Mouse (Mus musculus): Measurements from ENCODE around the gene Prkar1b. TPM values are rescaled to one million over a fixed set of nuclear protein-coding genes. Genes with fewer than 3 reads are reported as not detected.

Gene Prkar1b
- polyA plus RNA-seq, 1 experiment: 1.3 TPM

GRCm38 (mm10) chr5:139010649-139011048 lies 139.2 kb downstream of the Prkar1b start:
- H3K4me3 ChIP-seq: no peak overlapping the region
- H3ac ChIP-seq (ENCODE audit: control insufficient read depth, insufficient read length): no peak overlapping the region
- TF ChIP-seq TCF3 (IDR thresholded peaks at IDR 0.05; ENCODE audit: insufficient read length, low read depth) (no peak), MYOG (IDR thresholded peaks at IDR 0.05; ENCODE audit: control insufficient read depth in 1 of 3, insufficient read depth in 1 of 3, insufficient read length in 2 of 3, low read depth in 2 of 3) (peak in 1 of 3 experiments; percentile 41), MYOD1 (IDR thresholded peaks at IDR 0.05; ENCODE audit: control insufficient read depth in 1 of 3, insufficient read length in 2 of 3, low read depth in 2 of 3) (peak in 2 of 3 experiments; percentile 31 to 77)
- H3K4me2 ChIP-seq (ENCODE audit: low read depth): peak overlapping the region; percentile 56
- H3K27me3 ChIP-seq (ENCODE audit: control insufficient read depth, insufficient read depth, insufficient read length): no peaks in the 10 kb centered on the region
- H3K36me3 ChIP-seq (ENCODE audit: control insufficient read depth, insufficient read depth): no peaks in the 10 kb centered on the region
- H3K79me2 ChIP-seq (ENCODE audit: control insufficient read depth, insufficient read depth): no peaks in the 10 kb centered on the region

- H3ac ChIP-seq (ENCODE audit: control insufficient read depth, insufficient read length): no peak overlapping the region
- H3K27me3 ChIP-seq (ENCODE audit: control insufficient read depth, insufficient read depth, insufficient read length): no peaks in the 10 kb centered on the region
- no peak overlapping the region for H3K4me3 ChIP-seq
- H3K36me3 ChIP-seq (ENCODE audit: control insufficient read depth, insufficient read depth): no peaks in the 10 kb centered on the region
- H3K4me2 ChIP-seq (ENCODE audit: low read depth): no peak overlapping the region
- no peaks in the 10 kb centered on the region for H3K79me2 ChIP-seq (ENCODE audit: control insufficient read depth, insufficient read depth)
- TF ChIP-seq TCF12 (IDR thresholded peaks at IDR 0.05; ENCODE audit: insufficient read depth, poor library complexity, severe bottlenecking): no peak
- TF ChIP-seq MAX (IDR thresholded peaks at IDR 0.05; ENCODE audit: low read depth): no peak
- no peak for TF ChIP-seq TCF3 (IDR thresholded peaks at IDR 0.05; ENCODE audit: insufficient read length, low read depth)
- peak in 1 of 3 experiments; percentile 16 for TF ChIP-seq MYOD1 (IDR thresholded peaks at IDR 0.05; ENCODE audit: control insufficient read depth in 1 of 3, insufficient read length in 2 of 3, low read depth in 2 of 3)
- no peak for TF ChIP-seq REST (IDR thresholded peaks at IDR 0.05; ENCODE audit: insufficient read depth, insufficient read length)
- TF ChIP-seq POLR2A (IDR thresholded peaks at IDR 0.05; ENCODE audit: insufficient read length, low read depth): no peak
Measured at GRCm38 (mm10) chr5:139007141-139007775, 142.5 kb downstream of the Prkar1b start.

- Histone ChIP-seq H3K79me2 (ENCODE audit: control insufficient read depth, insufficient read depth) (no peaks in the 10 kb centered on the region), H3K4me3 (no peak overlapping the region), H3ac (ENCODE audit: control insufficient read depth, insufficient read length) (no peak overlapping the region), H3K36me3 (ENCODE audit: control insufficient read depth, insufficient read depth) (no peaks in the 10 kb centered on the region), H3K27me3 (ENCODE audit: control insufficient read depth, insufficient read depth, insufficient read length) (no peaks in the 10 kb centered on the region), H3K4me2 (ENCODE audit: low read depth) (no peak overlapping the region)
- peak; percentile 59 to 98 (median 93) for TF ChIP-seq MYOD1 (IDR thresholded peaks at IDR 0.05; ENCODE audit: control insufficient read depth in 1 of 3, insufficient read length in 2 of 3, low read depth in 2 of 3)
- no peak for TF ChIP-seq REST (IDR thresholded peaks at IDR 0.05; ENCODE audit: insufficient read depth, insufficient read length)
- peak; percentile 83 for TF ChIP-seq TCF3 (IDR thresholded peaks at IDR 0.05; ENCODE audit: insufficient read length, low read depth)
- no peak for TF ChIP-seq USF1 (IDR thresholded peaks at IDR 0.05; ENCODE audit: low read depth)
- no peak for TF ChIP-seq CEBPB (IDR thresholded peaks at IDR 0.05; ENCODE audit: insufficient read depth, poor library complexity, severe bottlenecking)
- TF ChIP-seq SRF (IDR thresholded peaks at IDR 0.05; ENCODE audit: control insufficient read depth, insufficient read length, low read depth): peak; percentile 61
- no peak for TF ChIP-seq MAX (IDR thresholded peaks at IDR 0.05; ENCODE audit: low read depth)
- no peak for TF ChIP-seq POLR2A (IDR thresholded peaks at IDR 0.05; ENCODE audit: insufficient read length, low read depth)
- TF ChIP-seq TCF12 (IDR thresholded peaks at IDR 0.05; ENCODE audit: insufficient read depth, poor library complexity, severe bottlenecking): peak; percentile 66
- TF ChIP-seq MYOG (IDR thresholded peaks at IDR 0.05; ENCODE audit: control insufficient read depth in 1 of 3, insufficient read depth in 1 of 3, insufficient read length in 2 of 3, low read depth in 2 of 3): peak; percentile 91 to 98 (median 96)
Measured at GRCm38 (mm10) chr5:139004588-139004987, 145.2 kb downstream of the Prkar1b start.

GRCm38 (mm10) chr5:138999716-139000115 lies 150.1 kb downstream of the Prkar1b start:
- Histone ChIP-seq H3K36me3 (ENCODE audit: control insufficient read depth, insufficient read depth) (no peaks in the 10 kb centered on the region), H3K4me2 (ENCODE audit: low read depth) (no peak overlapping the region), H3K79me2 (ENCODE audit: control insufficient read depth, insufficient read depth) (no peaks in the 10 kb centered on the region), H3K27me3 (ENCODE audit: control insufficient read depth, insufficient read depth, insufficient read length) (no peaks in the 10 kb centered on the region), H3ac (ENCODE audit: control insufficient read depth, insufficient read length) (no peak overlapping the region), H3K4me3 (no peak overlapping the region)
- TF ChIP-seq POLR2AphosphoS2 (IDR thresholded peaks at IDR 0.05; ENCODE audit: insufficient read length, low read depth): peak; percentile 68
- TF ChIP-seq TCF3 (IDR thresholded peaks at IDR 0.05; ENCODE audit: insufficient read length, low read depth): no peak

- Histone ChIP-seq H3K36me3 (ENCODE audit: control insufficient read depth, insufficient read depth) (no peaks in the 10 kb centered on the region), H3K27me3 (ENCODE audit: control insufficient read depth, insufficient read depth, insufficient read length) (no peaks in the 10 kb centered on the region), H3K4me3 (no peak overlapping the region)
Measured at GRCm38 (mm10) chr5:138997936-138998580, 151.7 kb downstream of the Prkar1b start.

More at GRCm38 (mm10) chr5:138997936-138998580, 151.7 kb downstream of the Prkar1b start:
- Histone ChIP-seq H3ac (ENCODE audit: control insufficient read depth, insufficient read length) (no peak overlapping the region), H3K79me2 (ENCODE audit: control insufficient read depth, insufficient read depth) (peaks cover 8% of the 10 kb centered on the region), H3K4me2 (ENCODE audit: low read depth) (peak overlapping the region; percentile 56)
- TF ChIP-seq POLR2A (IDR thresholded peaks at IDR 0.05; ENCODE audit: insufficient read length, low read depth) (no peak), MAX (IDR thresholded peaks at IDR 0.05; ENCODE audit: low read depth) (no peak), MYOG (IDR thresholded peaks at IDR 0.05; ENCODE audit: control insufficient read depth in 1 of 3, insufficient read depth in 1 of 3, insufficient read length in 2 of 3, low read depth in 2 of 3) (peak in 1 of 3 experiments; percentile 81), TCF12 (IDR thresholded peaks at IDR 0.05; ENCODE audit: insufficient read depth, poor library complexity, severe bottlenecking) (no peak), POLR2AphosphoS2 (IDR thresholded peaks at IDR 0.05; ENCODE audit: insufficient read length, low read depth) (peak; percentile 12), USF1 (IDR thresholded peaks at IDR 0.05; ENCODE audit: low read depth) (no peak), MYOD1 (IDR thresholded peaks at IDR 0.05; ENCODE audit: control insufficient read depth in 1 of 3, insufficient read length in 2 of 3, low read depth in 2 of 3) (peak in 2 of 3 experiments; percentile 74 to 88), E2F4 (IDR thresholded peaks at IDR 0.05; ENCODE audit: insufficient read depth) (no peak), REST (IDR thresholded peaks at IDR 0.05; ENCODE audit: insufficient read depth, insufficient read length) (no peak), TCF3 (IDR thresholded peaks at IDR 0.05; ENCODE audit: insufficient read length, low read depth) (no peak), CEBPB (IDR thresholded peaks at IDR 0.05; ENCODE audit: insufficient read depth, poor library complexity, severe bottlenecking) (no peak), SRF (IDR thresholded peaks at IDR 0.05; ENCODE audit: control insufficient read depth, insufficient read length, low read depth) (no peak)
